Mouse (Mus musculus): ENCODE results near the gene Erv3. TPM values are rescaled to one million over a fixed set of nuclear protein-coding genes. Genes with fewer than 3 reads are reported as not detected.

The Erv3 gene
- polyA plus RNA-seq, 1 experiment from 2014 or later, result not detected

DNA sequence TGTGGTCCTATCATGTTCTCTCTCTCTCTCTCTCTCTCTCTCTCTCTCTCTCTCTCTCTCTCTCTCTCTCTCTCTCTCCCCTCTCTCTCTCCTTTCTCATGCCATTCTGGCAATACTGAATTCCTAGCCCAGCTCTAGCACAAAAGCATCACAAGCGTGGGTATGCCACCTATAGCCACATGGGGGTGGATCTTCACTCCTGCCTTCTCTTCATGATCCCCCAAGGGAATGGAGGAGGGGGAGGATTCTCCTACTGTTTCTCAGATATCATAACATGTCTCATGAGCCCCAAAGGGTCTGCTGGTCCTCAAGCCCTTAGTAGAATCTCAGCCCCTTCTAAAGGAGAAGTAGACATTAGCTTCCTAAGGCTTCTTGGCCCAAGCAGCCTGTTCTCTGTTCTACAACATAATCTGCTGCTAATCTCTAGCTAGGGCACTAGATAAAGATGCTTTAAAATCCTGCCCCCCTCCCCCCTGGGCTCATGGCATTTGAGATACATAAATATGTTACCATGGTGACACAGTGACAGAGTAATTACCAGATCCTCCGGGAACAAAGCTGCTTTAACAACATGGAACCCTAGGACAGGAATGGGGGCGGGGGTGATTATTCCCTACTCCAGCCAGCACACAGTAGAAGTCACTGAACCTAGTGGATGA lies 3.2 kb upstream of the Erv3 start:
- no peak for ATAC-seq (ENCODE audit: insufficient number of reproducible peaks, low FRiP score, low TSS enrichment, low read depth)
- Histone ChIP-seq H3K9me3 (no peaks in the 10 kb centered on the region), H3K4me1 (no peaks in the 10 kb centered on the region), H3K4me3 (no peak overlapping the region), H3K27ac (no peak overlapping the region), H3K36me3 (no peaks in the 10 kb centered on the region), H3K4me2 (no peak overlapping the region), H3K27me3 (no peaks in the 10 kb centered on the region), H3K9ac (no peak overlapping the region)
- WGBS, result 55% methylated on average over 3 of the region's 3 CpGs

DNA sequence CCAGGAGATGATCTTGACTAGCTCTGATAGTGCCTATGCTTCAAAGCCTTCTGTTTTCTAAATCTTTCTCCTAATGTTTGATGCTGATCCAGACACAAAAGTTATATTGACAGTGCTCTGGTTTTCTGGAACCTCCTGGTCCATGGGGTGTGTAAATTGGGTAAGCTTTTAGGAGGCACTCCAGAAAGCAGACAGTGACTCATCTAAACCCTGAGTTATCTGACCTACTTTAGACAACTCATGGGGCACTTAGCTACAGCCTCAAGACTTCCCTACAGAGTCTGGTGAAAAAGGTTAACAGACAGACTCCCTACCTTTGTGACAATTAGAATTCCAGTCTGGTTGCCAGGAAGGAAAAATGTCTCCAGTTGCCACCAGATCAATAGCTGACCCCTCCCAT lies 1.7 kb downstream of the Erv3 start:
- H3K4me3 ChIP-seq, result no peak overlapping the region
- no peak overlapping the region for H3K9ac ChIP-seq
- H3K4me2 ChIP-seq, result no peak overlapping the region
- H3K27ac ChIP-seq, result no peak overlapping the region
- no peak for ATAC-seq (ENCODE audit: insufficient number of reproducible peaks, low FRiP score, low TSS enrichment, low read depth)
- H3K9me3 ChIP-seq, result no peaks in the 10 kb centered on the region
- H3K36me3 ChIP-seq, result no peaks in the 10 kb centered on the region
- H3K4me1 ChIP-seq, result no peaks in the 10 kb centered on the region
- no peaks in the 10 kb centered on the region for H3K27me3 ChIP-seq

DNA sequence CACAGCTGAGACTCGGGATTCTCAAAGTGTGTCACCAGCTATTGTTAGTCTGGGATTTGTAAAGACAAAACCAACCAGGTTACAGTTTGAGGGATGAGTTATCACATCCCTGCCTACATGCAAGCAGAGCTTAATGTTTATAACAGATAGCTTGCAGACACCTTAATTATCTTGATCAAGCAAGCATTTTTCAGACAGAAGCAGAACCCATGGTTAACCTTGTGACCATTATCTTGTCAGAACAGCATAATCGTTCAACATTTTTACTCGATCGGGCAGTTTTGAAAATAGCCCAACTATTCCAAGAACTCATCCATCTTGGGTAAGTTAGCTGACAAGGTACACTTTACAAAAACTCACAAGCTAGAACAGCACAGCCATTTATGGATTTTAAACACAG lies 5.8 kb downstream of the Erv3 start:
- H3K4me3 ChIP-seq, result no peak overlapping the region
- no peak for ATAC-seq (ENCODE audit: insufficient number of reproducible peaks, low FRiP score, low TSS enrichment, low read depth)
- no peak overlapping the region for H3K9ac ChIP-seq
- H3K36me3 ChIP-seq, result no peaks in the 10 kb centered on the region
- H3K4me2 ChIP-seq, result no peak overlapping the region
- no peaks in the 10 kb centered on the region for H3K9me3 ChIP-seq
- no peaks in the 10 kb centered on the region for H3K27me3 ChIP-seq
- H3K4me1 ChIP-seq, result no peaks in the 10 kb centered on the region
- 67% methylated on average over 4 of the region's 4 CpGs for WGBS
- H3K27ac ChIP-seq, result no peak overlapping the region

DNA sequence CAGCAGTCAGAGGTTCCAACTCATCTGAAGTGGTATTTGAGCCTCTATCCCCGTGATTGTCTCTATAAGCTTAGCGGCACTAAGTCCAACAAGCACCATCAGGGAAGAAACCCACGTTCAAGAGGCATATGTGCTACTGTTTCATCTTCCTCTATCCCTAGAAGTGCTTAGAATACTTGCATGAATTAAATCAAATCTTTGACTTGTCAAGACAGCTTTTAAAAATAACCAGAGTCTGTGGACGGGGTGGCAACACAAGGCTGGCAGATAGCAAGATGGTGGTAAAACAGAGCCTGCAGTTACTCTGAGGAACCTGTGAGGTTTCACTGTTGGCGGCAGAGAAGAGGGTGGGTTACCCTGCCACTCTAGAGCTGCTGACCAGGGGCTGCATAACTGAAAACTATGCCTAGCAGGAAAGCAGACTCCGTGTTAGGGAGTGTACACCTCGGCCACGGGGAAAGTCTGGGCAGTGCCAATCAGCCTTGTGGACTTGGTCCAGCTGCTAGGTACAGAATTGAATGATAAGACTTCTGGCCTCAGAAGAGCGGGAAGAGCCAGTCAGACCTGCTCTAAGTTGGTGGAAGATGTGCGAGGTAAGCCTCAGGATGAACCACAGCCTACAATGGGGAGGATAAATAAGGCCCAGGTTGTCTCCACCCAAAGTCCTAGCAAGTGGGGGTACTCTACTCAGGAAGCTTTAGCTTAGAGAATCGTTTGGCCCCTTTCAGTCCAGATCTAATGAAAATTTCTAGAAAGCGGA lies 8.0 kb downstream of the Erv3 start:
- Histone ChIP-seq H3K36me3 (no peaks in the 10 kb centered on the region), H3K9ac (no peak overlapping the region), H3K27me3 (no peaks in the 10 kb centered on the region), H3K4me3 (no peak overlapping the region), H3K4me2 (no peak overlapping the region), H3K27ac (no peak overlapping the region), H3K4me1 (no peaks in the 10 kb centered on the region), H3K9me3 (no peaks in the 10 kb centered on the region)
- WGBS, result 84% methylated on average over 12 of the region's 12 CpGs
- no peak for ATAC-seq (ENCODE audit: insufficient number of reproducible peaks, low FRiP score, low TSS enrichment, low read depth)

DNA sequence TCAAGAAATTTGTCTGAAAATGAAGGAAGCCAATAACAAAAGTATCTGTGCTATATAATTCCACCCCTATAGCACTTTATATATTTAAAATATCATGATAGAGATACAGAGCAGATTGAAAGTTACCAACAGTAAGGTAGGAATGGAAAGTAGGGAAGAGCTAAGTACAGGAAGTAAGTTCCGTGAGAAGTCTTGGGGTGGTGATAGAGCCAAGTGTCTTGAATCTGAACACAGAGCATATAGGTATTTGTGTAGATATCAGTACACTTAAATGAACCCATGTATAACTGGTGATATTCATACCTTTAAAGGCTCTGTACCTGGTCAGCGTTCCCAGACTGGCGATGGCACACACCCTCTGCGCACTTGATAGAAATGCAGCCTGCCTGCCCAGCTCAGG lies 9.5 kb downstream of the Erv3 start:
- Histone ChIP-seq H3K4me1 (no peaks in the 10 kb centered on the region), H3K4me2 (no peak overlapping the region), H3K27ac (no peak overlapping the region), H3K9me3 (no peaks in the 10 kb centered on the region), H3K9ac (no peak overlapping the region), H3K27me3 (no peaks in the 10 kb centered on the region), H3K4me3 (no peak overlapping the region), H3K36me3 (no peaks in the 10 kb centered on the region)
- WGBS, result 97% methylated on average over 4 of the region's 4 CpGs
- ATAC-seq (ENCODE audit: insufficient number of reproducible peaks, low FRiP score, low TSS enrichment, low read depth), result no peak

DNA sequence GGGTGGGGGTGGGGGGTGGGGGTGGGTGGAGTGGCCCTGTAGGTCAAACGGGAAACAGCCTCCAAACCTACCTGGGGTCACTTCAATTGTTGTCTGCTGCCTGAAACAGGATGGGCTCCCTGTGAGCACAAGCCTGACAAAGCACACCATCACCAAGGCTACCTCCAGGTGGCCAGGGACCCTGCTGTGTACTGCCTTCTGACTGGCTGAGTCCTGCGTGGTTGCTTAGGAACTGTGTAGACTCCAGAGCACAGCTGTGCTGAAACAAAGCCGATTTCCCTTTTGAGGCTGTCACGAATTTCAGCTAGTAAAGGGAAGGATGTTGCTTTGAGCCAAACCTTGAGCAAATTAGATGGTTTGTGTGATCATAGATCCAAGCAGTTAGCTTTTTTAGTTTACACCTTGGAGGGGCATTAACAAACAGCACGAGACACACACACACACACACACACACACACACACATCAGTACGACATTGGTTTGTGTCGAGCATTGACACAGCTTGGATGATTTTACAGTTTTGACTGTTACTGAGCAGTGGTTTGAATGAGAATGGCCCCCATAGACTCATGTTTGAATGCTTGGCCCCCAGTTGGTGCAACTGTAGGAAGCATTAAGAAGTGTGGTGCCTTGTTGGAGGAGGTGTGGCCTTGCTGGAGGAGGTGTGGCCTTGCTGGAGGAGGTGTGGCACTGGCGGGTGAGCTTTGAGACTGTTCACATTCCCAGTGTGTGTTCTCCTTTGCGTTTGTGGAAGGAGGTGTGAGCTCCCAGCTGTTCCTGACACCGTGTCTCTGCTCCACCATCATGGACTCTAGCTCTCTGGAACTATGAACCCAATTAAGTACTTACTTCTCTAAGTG lies 11.8 kb downstream of the Erv3 start:
- no peak for ATAC-seq (ENCODE audit: insufficient number of reproducible peaks, low FRiP score, low TSS enrichment, low read depth)
- H3K27me3 ChIP-seq, result no peaks in the 10 kb centered on the region
- H3K36me3 ChIP-seq, result no peaks in the 10 kb centered on the region
- no peak overlapping the region for H3K9ac ChIP-seq
- H3K9me3 ChIP-seq, result no peaks in the 10 kb centered on the region
- H3K27ac ChIP-seq, result no peak overlapping the region
- WGBS, result 9% methylated on average over 10 of the region's 10 CpGs
- no peaks in the 10 kb centered on the region for H3K4me1 ChIP-seq
- H3K4me3 ChIP-seq, result no peak overlapping the region
- H3K4me2 ChIP-seq, result no peak overlapping the region

DNA sequence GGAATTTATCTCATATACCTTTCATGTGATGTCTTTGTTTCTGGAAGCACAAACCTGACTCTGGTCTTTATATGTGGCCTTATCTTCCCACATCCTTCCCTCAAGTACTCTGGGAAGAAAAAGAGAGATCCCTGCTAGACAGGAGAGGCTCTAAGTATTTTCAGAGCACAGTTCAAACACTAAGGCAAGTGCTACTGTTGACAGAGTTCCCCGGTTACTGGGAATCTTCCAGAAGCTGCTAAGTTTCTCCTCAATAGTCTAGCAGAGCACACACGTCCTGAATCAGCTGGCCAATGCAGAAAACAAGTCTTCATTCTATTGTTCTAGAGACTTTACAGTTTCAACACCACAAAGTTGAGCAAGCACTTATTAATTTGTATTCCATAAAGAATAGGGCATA lies 12.7 kb downstream of the Erv3 start:
- no peaks in the 10 kb centered on the region for H3K27me3 ChIP-seq
- 61% methylated on average over 2 of the region's 2 CpGs for WGBS
- no peak overlapping the region for H3K27ac ChIP-seq
- H3K4me2 ChIP-seq, result no peak overlapping the region
- no peak overlapping the region for H3K9ac ChIP-seq
- no peaks in the 10 kb centered on the region for H3K36me3 ChIP-seq
- H3K4me1 ChIP-seq, result no peaks in the 10 kb centered on the region
- ATAC-seq (ENCODE audit: insufficient number of reproducible peaks, low FRiP score, low TSS enrichment, low read depth), result no peak
- no peak overlapping the region for H3K4me3 ChIP-seq
- H3K9me3 ChIP-seq, result no peaks in the 10 kb centered on the region

DNA sequence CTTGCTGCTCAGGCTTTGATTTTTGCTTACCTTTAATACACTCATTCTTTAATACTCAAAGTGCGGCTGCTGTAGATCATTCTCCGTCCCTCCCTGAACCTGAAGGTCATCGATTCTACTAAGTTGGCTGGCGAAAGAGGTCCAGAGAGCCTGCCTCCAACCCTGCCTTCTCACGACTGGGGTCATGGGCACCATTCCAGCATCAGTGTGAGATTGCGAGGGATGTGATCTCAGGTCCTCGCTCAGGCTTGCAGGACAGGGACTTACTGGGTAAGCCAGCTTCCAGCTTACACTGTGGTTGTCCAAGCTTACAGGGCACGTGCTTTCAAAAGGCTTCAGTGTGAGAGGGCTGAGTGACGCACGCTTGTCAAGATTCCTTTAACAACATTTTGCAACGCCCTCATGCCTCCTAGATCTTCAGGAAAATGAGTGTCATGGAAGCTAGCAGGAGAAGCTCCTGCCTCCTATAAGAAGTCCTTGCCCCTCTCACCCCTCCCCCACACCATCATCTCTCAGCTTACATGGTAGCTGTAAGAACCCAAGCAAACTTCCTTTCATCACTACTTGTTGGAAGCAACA lies 13.3 kb downstream of the Erv3 start:
- Histone ChIP-seq H3K36me3 (no peaks in the 10 kb centered on the region), H3K4me2 (no peak overlapping the region), H3K4me3 (no peak overlapping the region), H3K4me1 (no peaks in the 10 kb centered on the region), H3K27ac (no peak overlapping the region), H3K9ac (no peak overlapping the region), H3K27me3 (no peaks in the 10 kb centered on the region), H3K9me3 (no peaks in the 10 kb centered on the region)
- no peak for ATAC-seq (ENCODE audit: insufficient number of reproducible peaks, low FRiP score, low TSS enrichment, low read depth)
- WGBS, result 74% methylated on average over 11 of the region's 11 CpGs

DNA sequence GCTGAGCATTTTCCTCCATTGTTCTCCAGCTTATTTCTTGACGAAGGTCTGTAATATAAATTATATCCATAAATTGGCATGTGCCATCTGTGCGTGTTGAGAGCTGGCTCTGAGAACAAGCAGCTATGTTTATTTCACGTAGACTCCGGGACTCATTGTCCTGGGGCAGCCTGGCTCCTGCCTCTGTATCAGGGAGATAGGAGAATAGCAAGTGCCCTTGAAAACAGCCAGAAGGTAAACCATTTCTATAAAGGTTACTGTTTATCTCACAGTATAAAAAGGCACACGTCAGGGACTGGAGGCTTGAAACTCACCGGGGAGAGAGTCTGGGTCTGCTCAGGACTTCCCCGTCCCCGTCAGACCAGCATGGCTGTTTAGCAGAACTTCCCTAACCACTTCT lies 13.9 kb downstream of the Erv3 start:
- Histone ChIP-seq H3K4me3 (no peak overlapping the region), H3K27ac (no peak overlapping the region), H3K36me3 (no peaks in the 10 kb centered on the region), H3K9ac (no peak overlapping the region), H3K4me1 (no peaks in the 10 kb centered on the region), H3K9me3 (no peaks in the 10 kb centered on the region), H3K4me2 (no peak overlapping the region), H3K27me3 (no peaks in the 10 kb centered on the region)
- WGBS, result 61% methylated on average over 8 of the region's 8 CpGs
- no peak for ATAC-seq (ENCODE audit: insufficient number of reproducible peaks, low FRiP score, low TSS enrichment, low read depth)

DNA sequence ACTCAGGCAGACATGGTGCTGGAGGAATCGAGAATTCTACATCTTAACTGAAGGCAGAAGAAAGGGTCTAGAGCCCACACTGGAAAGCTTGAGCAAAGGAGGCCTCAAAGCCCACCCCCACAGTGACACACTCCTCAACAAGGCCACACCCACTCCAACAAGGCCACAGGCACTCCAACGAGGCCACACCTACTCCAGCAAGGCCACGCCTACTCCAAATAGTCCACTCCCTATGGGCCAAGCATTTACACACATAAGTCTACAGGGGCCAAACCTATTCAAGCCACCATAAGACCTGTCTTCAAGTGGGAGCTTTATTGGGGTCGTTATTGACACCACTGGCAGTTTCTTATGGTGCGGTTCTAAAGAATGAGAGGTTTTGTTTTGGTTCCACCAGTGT lies 17.0 kb downstream of the Erv3 start:
- Histone ChIP-seq H3K27me3 (no peaks in the 10 kb centered on the region), H3K4me2 (no peak overlapping the region), H3K4me3 (no peak overlapping the region), H3K9me3 (no peaks in the 10 kb centered on the region), H3K27ac (no peak overlapping the region), H3K4me1 (no peaks in the 10 kb centered on the region), H3K36me3 (no peaks in the 10 kb centered on the region), H3K9ac (no peak overlapping the region)
- ATAC-seq (ENCODE audit: insufficient number of reproducible peaks, low FRiP score, low TSS enrichment, low read depth), result no peak
- 76% methylated on average over 5 of the region's 5 CpGs for WGBS

DNA sequence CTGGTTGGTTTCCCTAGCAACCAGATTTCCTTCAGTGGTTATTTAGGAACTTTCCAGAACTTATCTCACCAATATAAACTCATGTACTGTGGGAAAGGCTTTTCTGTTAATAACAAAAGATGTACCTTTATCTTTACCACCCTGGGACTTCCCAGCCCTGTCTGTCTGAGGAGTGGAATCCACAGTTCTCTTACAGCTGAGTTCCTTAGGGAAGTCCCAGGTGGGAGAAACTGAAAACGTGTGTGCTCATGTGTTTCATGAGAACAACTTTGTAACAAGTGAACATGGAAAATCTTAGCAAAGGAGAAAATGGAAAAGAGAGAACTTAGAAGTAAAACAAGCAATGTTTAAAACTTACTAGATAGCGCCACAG lies 18.2 kb downstream of the Erv3 start:
- H3K4me2 ChIP-seq, result no peak overlapping the region
- no peak for ATAC-seq (ENCODE audit: insufficient number of reproducible peaks, low FRiP score, low TSS enrichment, low read depth)
- H3K9me3 ChIP-seq, result no peaks in the 10 kb centered on the region
- H3K9ac ChIP-seq, result no peak overlapping the region
- H3K27ac ChIP-seq, result no peak overlapping the region
- WGBS, result 58% methylated on average over 2 of the region's 2 CpGs
- no peaks in the 10 kb centered on the region for H3K36me3 ChIP-seq
- H3K4me3 ChIP-seq, result no peak overlapping the region
- no peaks in the 10 kb centered on the region for H3K27me3 ChIP-seq
- no peaks in the 10 kb centered on the region for H3K4me1 ChIP-seq
